Mouse (Mus musculus) heart, postnatal 36 days (tissue): Measurements from ENCODE around the gene Szt2. TPM values are rescaled to one million over a fixed set of nuclear protein-coding genes. Genes with fewer than 3 reads are reported as not detected.

ENCODE experiments used
- total RNA-seq, 2 experiments: library from RNA; stranded (reverse); gene quantifications; 2 replicates each; pipeline ENCODE4 v1.2.3; 2021

The Szt2 gene
- total RNA-seq, 2 experiments from 2014 or later, result 11.2 to 12.9 TPM

Other genes starting within 250 kb of the Szt2 start
- gene Kdm4a, start 229.2 kb downstream of the Szt2 start, total RNA-seq, result 10 to 100 TPM; 26.9 to 29.2 TPM
- 1 to 10 TPM; 7.5 to 9.2 TPM for gene Ptprf, start 117.9 kb downstream of the Szt2 start, total RNA-seq
- 10 to 100 TPM; 36.7 to 44.2 TPM for gene Med8, start 64 bp upstream of the Szt2 start, total RNA-seq
- gene Elovl1, start 18.8 kb upstream of the Szt2 start, total RNA-seq, result 10 to 100 TPM; 18.4 to 22.0 TPM
- gene Cdc20, start 28.1 kb upstream of the Szt2 start, total RNA-seq, result 1 to 10 TPM; 1.8 to 2.4 TPM
- gene Mpl, start 48.2 kb upstream of the Szt2 start, total RNA-seq, result under 1 TPM; 0.16 to 0.17 TPM
- gene Tie1, start 80.8 kb upstream of the Szt2 start, total RNA-seq, result 10 to 100 TPM; 66.5 to 81.4 TPM
- gene 2610528J11Rik, start 117.7 kb upstream of the Szt2 start, total RNA-seq, result not detected
- under 1 TPM in 1 of 2 experiments, not detected in 1; 0.33 TPM for gene Tmem125, start 134.8 kb upstream of the Szt2 start, total RNA-seq
- gene Cfap57, start 211.5 kb upstream of the Szt2 start, total RNA-seq, result under 1 TPM in 1 of 2 experiments, not detected in 1; 0.05 TPM
- 10 to 100 TPM; 38.0 to 39.1 TPM for gene Ebna1bp2, start 211.5 kb upstream of the Szt2 start, total RNA-seq
- gene Olfr62, start 249.7 kb upstream of the Szt2 start, total RNA-seq, result not detected